Mouse (Mus musculus): ENCODE measurements at regions not wholly inside any gene's neighbourhood (a gene's known extent, or its start where the extent isn't known, plus 50 kb on each side); places are given as distances from the start of the nearest gene placed in this dataset. TPM values are rescaled to one million over a fixed set of nuclear protein-coding genes. Genes with fewer than 3 reads are reported as not detected.

GRCm38 (mm10) chr12:37050596-37050995 is 57.7 kb upstream of the Meox2 start:
- H3K36me3 ChIP-seq (replicated peaks): no peaks in the 10 kb centered on the region
- no peak overlapping the region for H3K4me3 ChIP-seq
- no peak overlapping the region for H3K27ac ChIP-seq (replicated peaks)
- 74% methylated on average over 1 of the region's 1 CpGs for WGBS
- no peaks in the 10 kb centered on the region for H3K9me3 ChIP-seq
- H3K4me1 ChIP-seq: no peaks in the 10 kb centered on the region
- no peak for DNase-seq (ENCODE audit: low spot score)
- no peaks in the 10 kb centered on the region for H3K27me3 ChIP-seq (replicated peaks; ENCODE audit: low read depth, poor library complexity, severe bottlenecking)

- 63% methylated on average over 3 of the region's 3 CpGs for WGBS
- Histone ChIP-seq H3K4me1 (peaks cover 12% of the 10 kb centered on the region), H3K9me3 (no peaks in the 10 kb centered on the region), H3K27ac (replicated peaks) (no peak overlapping the region), H3K4me3 (no peak overlapping the region), H3K36me3 (replicated peaks) (no peaks in the 10 kb centered on the region), H3K27me3 (replicated peaks; ENCODE audit: low read depth, poor library complexity, severe bottlenecking) (no peaks in the 10 kb centered on the region)
- no peak for DNase-seq (ENCODE audit: low spot score)
Measured at GRCm38 (mm10) chr12:37057411-37057810, 50.9 kb upstream of the Meox2 start.

Small RNA genes lying in the stretch of these regions (microRNA-seq; reads per million reads assigned to microRNA genes)
- gene Gm44326 (not detected), gene Mir5099 (350 reads per million, percentile 64 among the genes with 10 or more reads in this experiment)
